Mouse (Mus musculus) testis, adult 2 months (tissue): Measurements from ENCODE around the gene B020004J07Rik. TPM values are rescaled to one million over a fixed set of nuclear protein-coding genes. Genes with fewer than 3 reads are reported as not detected.
A peak's percentile ranks its signal among the peaks of the same experiment; 100 is the strongest.
"Not testable (repeated sequence)": the region's sequence is repeated elsewhere in the genome, so short reads cannot be mapped to it uniquely, and the experiment has no call there.

Experiments used
- H3K27ac ChIP-seq: fragments of 200-500 bp; 2 replicates; pipeline ENCODE4 v1.5.1; 2012; ENCODE audit warnings: low read depth, low read length; ENCODE audit not compliant: control insufficient read depth, insufficient read depth
- H3K27me3 ChIP-seq: fragments of 200-500 bp; 2 replicates; pipeline ENCODE4 v1.6.1; 2012; ENCODE audit warnings: mild to moderate bottlenecking, low read length, moderate library complexity; ENCODE audit not compliant: control insufficient read depth, insufficient read depth
- H3K36me3 ChIP-seq: fragments of 200-500 bp; 2 replicates; pipeline ENCODE4 v1.6.1; 2012; ENCODE audit warnings: mild to moderate bottlenecking, low read length; ENCODE audit not compliant: control insufficient read depth, insufficient read depth
- H3K4me1 ChIP-seq: fragments of 200-500 bp; 2 replicates; pipeline ENCODE4 v1.6.1; 2012; ENCODE audit warnings: low read length; ENCODE audit not compliant: control insufficient read depth, insufficient read depth
- H3K4me3 ChIP-seq: fragments of 200-500 bp; 2 replicates; pipeline ENCODE4 v1.5.1; 2012; ENCODE audit warnings: low read depth, mild to moderate bottlenecking, low read length, moderate library complexity, mixed read lengths; ENCODE audit not compliant: control insufficient read depth
- CTCF ChIP-seq: fragments of 200-500 bp; IDR thresholded peaks from 2 replicates; pipeline ENCODE4 v1.5.1; 2012; ENCODE audit warnings: low read depth, mild to moderate bottlenecking, inconsistent platforms, low read length, moderate library complexity; ENCODE audit not compliant: control insufficient read depth, insufficient read depth, insufficient replicate concordance
- POLR2A ChIP-seq: fragments of 200-500 bp; IDR thresholded peaks from 2 replicates; pipeline ENCODE4 v1.6.1; 2012; ENCODE audit warnings: low read depth, mild to moderate bottlenecking, inconsistent platforms, low read length, moderate library complexity; ENCODE audit not compliant: control insufficient read depth
- polyA plus RNA-seq: library from polyadenylated mRNA; depleted of rRNA; stranded (reverse); fragments of >200 nt; gene quantifications from 2 replicates; pipeline ENCODE4 v1.2.3, GENCODE M21; 2012; rRNA removed

B020004J07Rik gene
- polyA plus RNA-seq, result not detected in 2 replicates

DNA sequence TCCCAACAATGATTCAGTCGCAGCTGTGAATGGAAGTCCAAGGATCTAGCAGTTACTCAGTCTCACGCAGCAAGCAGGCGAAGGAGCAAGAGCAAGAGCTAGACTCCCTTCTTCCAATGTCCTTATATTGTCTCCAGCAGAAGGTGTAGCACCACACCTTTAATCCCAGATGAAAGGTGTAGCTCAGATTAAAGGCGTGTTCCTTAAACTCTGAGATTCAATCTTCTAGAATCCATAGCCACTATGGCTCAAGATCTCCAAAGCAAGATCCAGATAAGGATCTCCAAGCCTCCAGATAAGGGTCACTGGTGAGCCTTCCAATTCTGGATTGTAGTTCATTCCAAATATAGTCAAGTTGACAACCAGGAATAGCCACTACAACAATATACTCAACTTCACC, at the start of gene B020004J07Rik:
Gene B020004J07Rik, minus strand, starts transcription at position 101 of the 400 bp plus-strand sequence.
- H3K4me1 ChIP-seq, H3K36me3 ChIP-seq, H3K4me3 ChIP-seq, H3K27me3 ChIP-seq, H3K27ac ChIP-seq: not testable (repeated sequence)

- Histone ChIP-seq H3K27me3 (no peaks in the 10 kb centered on the region), H3K4me1 (no peaks in the 10 kb centered on the region), H3K27ac (no peak overlapping the region), H3K36me3 (no peaks in the 10 kb centered on the region), H3K4me3 (no peak overlapping the region)
- no peak for TF ChIP-seq POLR2A
- TF ChIP-seq CTCF, result no peak
These were observed 45.6 kb upstream of the B020004J07Rik start for GRCm38 (mm10) chr4:101889377-101889776.

GRCm38 (mm10) chr4:101883641-101884040, 39.8 kb upstream of the B020004J07Rik start:
- no peaks in the 10 kb centered on the region for H3K36me3 ChIP-seq
- no peak overlapping the region for H3K4me3 ChIP-seq
- no peak for TF ChIP-seq CTCF
- no peak for TF ChIP-seq POLR2A
- H3K27ac ChIP-seq, result no peak overlapping the region
- H3K4me1 ChIP-seq, result no peaks in the 10 kb centered on the region
- H3K27me3 ChIP-seq, result no peaks in the 10 kb centered on the region

DNA sequence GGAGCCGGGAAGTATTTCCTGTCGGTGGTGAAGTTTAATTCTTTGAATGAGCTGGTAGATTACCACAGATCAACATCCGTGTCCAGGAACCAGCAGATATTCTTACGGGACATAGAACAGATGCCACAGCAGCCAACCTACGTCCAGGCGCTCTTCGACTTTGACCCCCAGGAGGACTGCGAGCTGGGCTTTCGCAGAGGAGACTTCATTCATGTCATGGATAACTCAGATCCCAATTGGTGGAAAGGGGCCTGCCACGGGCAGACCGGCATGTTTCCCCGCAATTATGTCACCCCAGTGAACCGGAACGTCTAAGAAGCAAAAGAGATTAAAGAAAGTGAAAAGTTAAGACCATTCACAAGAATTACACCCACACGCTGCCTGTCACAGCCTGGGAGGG, 31.9 kb upstream of the B020004J07Rik start:
- H3K4me3 ChIP-seq, H3K4me1 ChIP-seq, H3K27ac ChIP-seq, H3K27me3 ChIP-seq, H3K36me3 ChIP-seq: not testable (repeated sequence)

- not testable (repeated sequence) for H3K27ac ChIP-seq, H3K27me3 ChIP-seq, H3K4me1 ChIP-seq, H3K36me3 ChIP-seq, H3K4me3 ChIP-seq
These were observed 28.2 kb upstream of the B020004J07Rik start for GRCm38 (mm10) chr4:101872031-101872430.

GRCm38 (mm10) chr4:101862289-101862688, 18.5 kb upstream of the B020004J07Rik start:
- no peaks in the 10 kb centered on the region for H3K36me3 ChIP-seq
- no peak overlapping the region for H3K4me3 ChIP-seq
- no peak overlapping the region for H3K27ac ChIP-seq
- TF ChIP-seq POLR2A, result no peak
- TF ChIP-seq CTCF, result no peak
- H3K4me1 ChIP-seq, result no peaks in the 10 kb centered on the region
- H3K27me3 ChIP-seq, result no peaks in the 10 kb centered on the region

DNA sequence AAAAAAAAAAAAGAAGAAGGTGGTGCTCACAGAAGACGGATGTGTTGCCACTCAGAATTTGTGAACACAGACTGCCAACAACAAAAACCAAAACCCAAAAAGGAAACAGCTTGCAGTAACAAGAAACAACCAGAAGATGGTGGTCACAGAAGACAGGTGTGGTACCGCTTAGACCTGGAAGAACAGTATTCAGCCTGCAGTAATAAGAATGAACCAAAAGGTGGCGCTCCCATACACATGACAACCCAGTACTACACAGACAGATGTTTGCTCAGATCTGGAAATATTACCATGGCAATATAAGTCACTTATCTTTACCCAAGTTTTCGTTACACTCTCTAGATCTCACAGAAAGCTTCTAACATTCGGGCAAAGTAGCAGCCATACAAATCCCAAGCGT, 17.1 kb upstream of the B020004J07Rik start:
- no peak overlapping the region for H3K4me3 ChIP-seq
- no peaks in the 10 kb centered on the region for H3K27me3 ChIP-seq
- H3K36me3 ChIP-seq, result no peaks in the 10 kb centered on the region
- H3K4me1 ChIP-seq, result no peaks in the 10 kb centered on the region
- H3K27ac ChIP-seq, result no peak overlapping the region
- TF ChIP-seq POLR2A (no peak), CTCF (peak; percentile 19; the same call in 1 of the 2 replicates)

GRCm38 (mm10) chr4:101850908-101851307, 7.1 kb upstream of the B020004J07Rik start:
- no peak overlapping the region for H3K4me3 ChIP-seq
- H3K27ac ChIP-seq, result no peak overlapping the region
- H3K36me3 ChIP-seq, result no peaks in the 10 kb centered on the region
- H3K27me3 ChIP-seq, result no peaks in the 10 kb centered on the region
- no peaks in the 10 kb centered on the region for H3K4me1 ChIP-seq
- TF ChIP-seq POLR2A (no peak), CTCF (no peak)

Other genes with a start within 250 kb of the B020004J07Rik start
- 15.4 and 21.0 TPM in 2 replicates for gene Leprot, start 196.3 kb downstream of the B020004J07Rik start, polyA plus RNA-seq
- 0.11 and 0.19 TPM in 2 replicates for gene Lepr, start 126.6 kb downstream of the B020004J07Rik start, polyA plus RNA-seq
- not detected in 2 replicates for gene C130073F10Rik, start 49.8 kb upstream of the B020004J07Rik start, polyA plus RNA-seq
- gene Gm12800, start 65.1 kb upstream of the B020004J07Rik start, polyA plus RNA-seq, result not detected in 2 replicates
- not detected in 2 replicates for gene Gm12794, start 96.4 kb upstream of the B020004J07Rik start, polyA plus RNA-seq
- not detected in 2 replicates for gene Gm12790, start 137.0 kb upstream of the B020004J07Rik start, polyA plus RNA-seq
- not detected in 2 replicates for gene Gm12789, start 142.6 kb upstream of the B020004J07Rik start, polyA plus RNA-seq
- 6.2 and 7.5 TPM in 2 replicates for gene Pde4b, start 243.5 kb upstream of the B020004J07Rik start, polyA plus RNA-seq